In the genomic region with DNA sequence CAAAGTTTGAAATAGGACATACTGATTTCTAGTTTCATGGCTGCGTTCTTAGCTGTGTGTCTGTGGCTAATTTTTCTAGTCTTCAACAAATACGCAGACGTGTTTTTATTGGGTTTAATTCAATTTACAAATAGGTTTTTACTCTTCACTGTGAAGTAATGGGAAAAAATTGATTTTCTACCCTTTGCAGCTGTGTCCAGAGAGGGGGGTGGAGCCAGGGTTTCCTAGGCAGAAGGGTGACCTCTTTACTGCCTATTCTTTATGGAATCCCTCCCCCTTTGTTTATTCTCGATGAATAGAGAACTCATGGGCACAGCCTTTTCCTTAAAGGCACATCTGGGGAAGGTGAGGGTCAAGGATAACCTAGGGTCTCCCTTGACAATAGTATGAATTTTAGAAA, we compare ENCODE assay signal across 8 mouse cellular contexts.
DNase-seq lines count a peak whose midpoint lies in the region; ATAC-seq lines count a peak whose summit lies in the region.

No protein-coding gene starts in this region.

- peaks cover 24% of the 10 kb centered on the region for H3K27me3 ChIP-seq in heart, embryonic 15.5 days
- peaks cover 40% of the 10 kb centered on the region for H3K27me3 ChIP-seq in embryonic facial prominence, embryonic 13.5 days
- no peaks in the 10 kb centered on the region for H3K27me3 ChIP-seq in hindbrain, embryonic 15.5 days
- no peaks in the 10 kb centered on the region for H3K27me3 ChIP-seq in midbrain, embryonic 15.5 days (replicated peaks)

- no peak for DNase-seq in heart, adult 11 months
- DNase-seq in gastrocnemius, postnatal 4 days (ENCODE audit: low spot score in 2 of 2) = no peak
- DNase-seq in right cerebral cortex, postnatal 36 days (ENCODE audit: low spot score in 2 of 2) = no peak
- DNase-seq in cerebellum, adult 11-12 months = no peak

- WGBS in heart, embryonic 15.5 days = 63% methylated on average over 4 of the region's 4 CpGs
- 33% methylated on average over 4 of the region's 4 CpGs for WGBS in embryonic facial prominence, embryonic 13.5 days
- 25% methylated on average over 4 of the region's 4 CpGs for WGBS in hindbrain, embryonic 15.5 days
- 46% methylated on average over 4 of the region's 4 CpGs for WGBS in midbrain, embryonic 15.5 days

- peak overlapping the region; percentile 61 for H3K4me2 ChIP-seq in heart, embryonic 15.5 days
- H3K4me2 ChIP-seq in embryonic facial prominence, embryonic 13.5 days = peak overlapping the region; percentile 62
- H3K4me2 ChIP-seq in hindbrain, embryonic 15.5 days = peak overlapping the region; percentile 61
- peak overlapping the region; percentile 48 for H3K4me2 ChIP-seq in midbrain, embryonic 15.5 days

- H3K4me3 ChIP-seq in heart, embryonic 15.5 days = peak overlapping the region; percentile 37
- H3K4me3 ChIP-seq in embryonic facial prominence, embryonic 13.5 days = peak overlapping the region; percentile 36; the same call in 1 of the 2 replicates
- no peak overlapping the region for H3K4me3 ChIP-seq in hindbrain, embryonic 15.5 days
- no peak overlapping the region for H3K4me3 ChIP-seq in midbrain, embryonic 15.5 days

- no peaks in the 10 kb centered on the region for H3K9me3 ChIP-seq in heart, embryonic 15.5 days (replicated peaks)
- no peaks in the 10 kb centered on the region for H3K9me3 ChIP-seq in embryonic facial prominence, embryonic 13.5 days
- no peaks in the 10 kb centered on the region for H3K9me3 ChIP-seq in hindbrain, embryonic 15.5 days
- no peaks in the 10 kb centered on the region for H3K9me3 ChIP-seq in midbrain, embryonic 15.5 days

- peaks cover 3% of the 10 kb centered on the region for H3K4me1 ChIP-seq in heart, embryonic 15.5 days (replicated peaks)
- peaks cover 39% of the 10 kb centered on the region for H3K4me1 ChIP-seq in embryonic facial prominence, embryonic 13.5 days
- peaks cover 17% of the 10 kb centered on the region for H3K4me1 ChIP-seq in hindbrain, embryonic 15.5 days (replicated peaks)
- H3K4me1 ChIP-seq in midbrain, embryonic 15.5 days = peaks cover 3% of the 10 kb centered on the region; the same call in 1 of the 2 replicates

- H3K27ac ChIP-seq in heart, embryonic 15.5 days = no peak overlapping the region
- H3K27ac ChIP-seq in embryonic facial prominence, embryonic 13.5 days = no peak overlapping the region
- no peak overlapping the region for H3K27ac ChIP-seq in hindbrain, embryonic 15.5 days (replicated peaks)
- no peak overlapping the region for H3K27ac ChIP-seq in midbrain, embryonic 15.5 days

- no peak overlapping the region for H3K9ac ChIP-seq in heart, embryonic 15.5 days
- no peak overlapping the region for H3K9ac ChIP-seq in embryonic facial prominence, embryonic 13.5 days
- peak overlapping the region; percentile 39 for H3K9ac ChIP-seq in hindbrain, embryonic 15.5 days
- peak overlapping the region; percentile 21; the same call in 1 of the 2 replicates for H3K9ac ChIP-seq in midbrain, embryonic 15.5 days

- H3K36me3 ChIP-seq in heart, embryonic 15.5 days = no peaks in the 10 kb centered on the region
- H3K36me3 ChIP-seq in embryonic facial prominence, embryonic 13.5 days = no peaks in the 10 kb centered on the region
- H3K36me3 ChIP-seq in hindbrain, embryonic 15.5 days = no peaks in the 10 kb centered on the region
- no peaks in the 10 kb centered on the region for H3K36me3 ChIP-seq in midbrain, embryonic 15.5 days (replicated peaks)

- ATAC-seq in heart, embryonic 15.5 days (replicated peaks; ENCODE audit: insufficient number of reproducible peaks, insufficient read depth, low FRiP score, low read depth) = no peak
- no peak for ATAC-seq in embryonic facial prominence, embryonic 13.5 days (ENCODE audit: insufficient number of reproducible peaks, insufficient read depth, low FRiP score, low TSS enrichment, low read depth)
- ATAC-seq in hindbrain, embryonic 15.5 days (ENCODE audit: low FRiP score, low read depth) = no peak
- ATAC-seq in midbrain, embryonic 15.5 days (replicated peaks) = no peak; the same call in 1 of the 2 replicates

Comparison
In these comparisons a context has a peak if more than half of its experiments do, and no peak if none do; other contexts are left out.
1. H3K4me3 ChIP-seq: peak in heart, embryonic 15.5 days (single experiment) and embryonic facial prominence, embryonic 13.5 days (single experiment); none in hindbrain, embryonic 15.5 days (single experiment) and midbrain, embryonic 15.5 days (single experiment).
2. H3K9ac ChIP-seq: peak in hindbrain, embryonic 15.5 days (single experiment) and midbrain, embryonic 15.5 days (single experiment); none in heart, embryonic 15.5 days (single experiment) and embryonic facial prominence, embryonic 13.5 days (single experiment).
3. Peak in every context shown above with its lines, with median percentiles within 50 percentile points of each other: H3K4me2 ChIP-seq.